Mouse (Mus musculus): Measurements from ENCODE around the gene Ccp110.

Ccp110 gene

GRCm38 (mm10) chr7:118712228-118713173 is at the start of gene Ccp110:
TSS of gene Ccp110 (plus strand) at chr7:118712552.
- peak; percentile 90 to 94 for DNase-seq

- no peak for DNase-seq
Observed at GRCm38 (mm10) chr7:118667773-118668172, 44.6 kb upstream of the Ccp110 start.

- DNase-seq: no peak
Observed at GRCm38 (mm10) chr7:118670142-118670541, 42.2 kb upstream of the Ccp110 start.

GRCm38 (mm10) chr7:118676826-118677225 is 35.5 kb upstream of the Ccp110 start:
- DNase-seq: no peak

GRCm38 (mm10) chr7:118688199-118688598 is 24.2 kb upstream of the Ccp110 start:
- DNase-seq: peak; percentile 89

GRCm38 (mm10) chr7:118689088-118689487 is 23.3 kb upstream of the Ccp110 start:
- no peak for DNase-seq

- no peak for DNase-seq
Observed at GRCm38 (mm10) chr7:118691287-118691686, 21.1 kb upstream of the Ccp110 start.

GRCm38 (mm10) chr7:118696146-118696545 is 16.2 kb upstream of the Ccp110 start:
- no peak for DNase-seq

GRCm38 (mm10) chr7:118697168-118697567 is 15.2 kb upstream of the Ccp110 start:
- no peak for DNase-seq

GRCm38 (mm10) chr7:118698882-118699281 is 13.5 kb upstream of the Ccp110 start:
- DNase-seq: no peak

GRCm38 (mm10) chr7:118703144-118703561 is 9.2 kb upstream of the Ccp110 start:
- DNase-seq: no peak

- DNase-seq: no peak
Observed at GRCm38 (mm10) chr7:118704001-118704850, 8.1 kb upstream of the Ccp110 start.

GRCm38 (mm10) chr7:118705101-118705961 is 7.0 kb upstream of the Ccp110 start, which contains the start of gene Gde1:
TSS of gene Gde1 (minus strand) at chr7:118705778.
- DNase-seq: peak; percentile 92 to 95

GRCm38 (mm10) chr7:118706051-118706450 is 6.3 kb upstream of the Ccp110 start:
- peak in 1 of 2 experiments; percentile 23 for DNase-seq

- no peak for DNase-seq
Observed at GRCm38 (mm10) chr7:118706488-118706887, 5.9 kb upstream of the Ccp110 start.

- DNase-seq: no peak
Observed at GRCm38 (mm10) chr7:118707216-118707615, 5.1 kb upstream of the Ccp110 start.

- peak; percentile 24 to 36 for DNase-seq
Observed at GRCm38 (mm10) chr7:118708002-118708401, 4.3 kb upstream of the Ccp110 start.

- DNase-seq: no peak
Observed at GRCm38 (mm10) chr7:118710776-118711175, 1.6 kb upstream of the Ccp110 start.

GRCm38 (mm10) chr7:118714873-118715272 is 2.5 kb downstream of the Ccp110 start:
- DNase-seq: no peak

- no peak for DNase-seq
Observed at GRCm38 (mm10) chr7:118718066-118718465, 5.7 kb downstream of the Ccp110 start.

GRCm38 (mm10) chr7:118723927-118724326 is 11.6 kb downstream of the Ccp110 start:
- no peak for DNase-seq

GRCm38 (mm10) chr7:118725459-118725858 is 13.1 kb downstream of the Ccp110 start:
- no peak for DNase-seq
